Mouse (Mus musculus): ENCODE data around the gene Slc6a20b.

DNA sequence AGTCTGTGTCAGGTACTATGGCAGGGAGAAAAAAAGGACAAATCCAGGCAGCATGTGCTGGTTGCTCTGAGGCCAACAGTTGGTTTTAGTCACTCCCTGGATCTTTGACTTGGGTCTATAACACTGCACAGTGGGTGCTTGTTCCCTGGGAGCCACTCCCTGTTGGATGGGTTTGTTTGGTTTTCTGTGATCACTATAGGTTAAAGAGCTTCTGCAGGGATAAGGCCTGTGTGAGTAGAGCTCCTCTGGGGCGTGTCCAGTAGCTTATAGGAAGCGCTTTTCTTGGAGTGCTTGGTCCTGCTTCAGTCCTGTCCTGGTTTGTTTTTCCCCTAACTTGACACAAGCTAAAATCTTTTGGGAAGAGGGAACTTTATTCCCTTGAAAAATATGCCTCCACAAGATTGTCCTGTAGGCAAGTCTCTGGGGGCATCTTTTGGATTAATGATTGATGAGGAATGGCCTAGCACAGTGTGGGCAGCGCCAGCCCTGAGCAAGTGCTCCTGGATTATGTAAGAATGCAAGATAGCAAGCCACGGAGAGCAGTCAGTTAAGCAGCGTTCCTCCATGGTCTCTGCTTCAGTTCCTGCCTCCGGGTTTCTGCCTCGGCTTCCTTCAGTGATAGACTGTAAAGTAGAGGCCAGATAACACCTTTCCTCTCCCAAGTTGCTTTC, 43.0 kb downstream of the Slc6a20b start:
- TF ChIP-seq CTCF (IDR thresholded peaks at IDR 0.05; ENCODE audit: control insufficient read depth, insufficient read depth, insufficient read length) = no peak
- no peak for TF ChIP-seq CEBPB (IDR thresholded peaks at IDR 0.05; ENCODE audit: low read depth)
- no peak for TF ChIP-seq MAX (IDR thresholded peaks at IDR 0.05)
- no peak for TF ChIP-seq MYOG (IDR thresholded peaks at IDR 0.05; ENCODE audit: control insufficient read depth, extremely low read depth, insufficient read length)

All from C2C12 (cell line).